Mouse (Mus musculus) heart, postnatal 0 days (tissue): Measurements from ENCODE around the gene Meis3.

Source experiments
- CTCF ChIP-seq: IDR thresholded peaks from 2 replicates; pipeline ENCODE4 v1.5.1; 2016; ENCODE audit warnings: antibody characterized with exemption, control low read depth, low read depth
- EP300 ChIP-seq: IDR thresholded peaks from 2 replicates; pipeline ENCODE4 v1.6.1; 2016; ENCODE audit warnings: antibody characterized with exemption, low read depth

DNA sequence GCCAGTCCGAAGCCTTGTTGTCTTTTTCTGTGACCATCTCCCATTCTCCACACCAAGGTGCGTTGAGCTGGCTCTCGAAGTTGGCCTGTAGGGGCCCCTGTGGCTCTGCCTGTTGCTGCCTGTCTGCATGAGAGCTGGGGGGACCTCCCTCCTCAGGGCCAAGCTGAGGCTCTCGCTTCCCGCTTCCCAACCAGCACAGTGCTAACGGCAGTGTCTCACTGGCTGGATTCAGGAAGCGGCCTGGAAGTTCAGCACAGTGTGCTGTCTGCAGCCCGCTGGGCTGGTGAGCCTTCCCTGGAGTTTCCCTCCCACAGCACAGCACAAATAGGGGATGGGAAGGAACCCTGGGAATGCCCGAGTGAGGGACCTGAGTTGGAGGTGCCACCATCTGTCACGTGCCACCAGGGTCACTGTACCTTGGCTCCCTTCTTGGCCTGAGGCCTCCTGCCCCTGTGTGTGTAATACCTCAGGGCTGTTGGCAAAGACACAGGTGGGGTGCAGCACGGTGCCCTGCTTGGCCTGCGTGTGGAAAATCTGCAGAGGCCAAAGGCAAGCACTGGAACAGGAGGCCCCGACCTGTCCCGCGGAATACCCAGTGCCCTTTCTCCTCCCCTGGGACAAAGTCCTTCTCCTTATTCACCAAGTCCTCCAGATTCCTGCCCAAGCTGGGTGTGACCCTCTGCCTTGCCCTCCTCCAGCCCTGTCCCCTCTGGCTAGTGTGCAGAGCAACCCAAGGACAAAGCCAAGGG is 28.0 kb downstream of the Meis3 start:
- TF ChIP-seq EP300: no peak
- no peak for TF ChIP-seq CTCF
